Mouse (Mus musculus) thymus, adult 2 months (tissue): ENCODE data around the gene Rabac1. TPM values are rescaled to one million over a fixed set of nuclear protein-coding genes. Genes with fewer than 3 reads are reported as not detected.

Experiments used
- DNase-seq: peaks from one replicate; pipeline ENCODE4 v3.0.0; 2021
- H3K27ac ChIP-seq: fragments of 200-500 bp; 2 replicates; pipeline ENCODE4 v1.5.1; 2012; ENCODE audit warnings: low read length, control low read depth; ENCODE audit not compliant: control insufficient read depth, insufficient read depth
- H3K27me3 ChIP-seq: fragments of 200-500 bp; 2 replicates; pipeline ENCODE4 v1.6.1; 2012; ENCODE audit warnings: mild to moderate bottlenecking, low read length, moderate library complexity, mixed read lengths; ENCODE audit not compliant: control insufficient read depth, insufficient read depth
- H3K36me3 ChIP-seq: fragments of 200-500 bp; 2 replicates; pipeline ENCODE4 v1.6.1; 2012; ENCODE audit warnings: mild to moderate bottlenecking, low read length, moderate library complexity; ENCODE audit not compliant: control insufficient read depth, insufficient read depth
- H3K4me1 ChIP-seq: fragments of 200-500 bp; replicated peaks from 2 replicates; pipeline ENCODE4 v1.6.1; 2012; ENCODE audit warnings: low read length; ENCODE audit not compliant: control insufficient read depth, insufficient read depth
- H3K4me3 ChIP-seq: fragments of 200-500 bp; 2 replicates; pipeline ENCODE4 v1.5.1; 2012; ENCODE audit warnings: mild to moderate bottlenecking, low read length, control low read depth, moderate library complexity; ENCODE audit not compliant: control insufficient read depth, insufficient read depth
- CTCF ChIP-seq: fragments of 200-500 bp; IDR thresholded peaks from 2 replicates; pipeline ENCODE4 v1.5.1; 2012; ENCODE audit warnings: mild to moderate bottlenecking, control low read depth, low read length, moderate library complexity, borderline replicate concordance; ENCODE audit not compliant: control insufficient read depth, poor library complexity, insufficient read depth; ENCODE audit errors: extremely low read depth
- POLR2A ChIP-seq: fragments of 200-500 bp; IDR thresholded peaks from 2 replicates; pipeline ENCODE4 v1.6.1; 2012; ENCODE audit warnings: mild to moderate bottlenecking, low read length, control low read depth, moderate library complexity; ENCODE audit not compliant: control insufficient read depth, poor library complexity, insufficient read depth; ENCODE audit errors: extremely low read depth
- WGBS: fragments of 180-500 bp; shearing (Covaris S2); methylation state at CpG from one replicate; pipeline ENCODE4 v1.1.7; 2018; 5-methylcytosine and 5-hydroxymethylcytosine counted together
- polyA plus RNA-seq: library from polyadenylated mRNA; depleted of rRNA; stranded (reverse); fragments of >200 nt; gene quantifications from 2 replicates; pipeline ENCODE4 v1.2.3, GENCODE M21; 2012

Gene Rabac1
- polyA plus RNA-seq, 1 experiment: 569 TPM

DNA sequence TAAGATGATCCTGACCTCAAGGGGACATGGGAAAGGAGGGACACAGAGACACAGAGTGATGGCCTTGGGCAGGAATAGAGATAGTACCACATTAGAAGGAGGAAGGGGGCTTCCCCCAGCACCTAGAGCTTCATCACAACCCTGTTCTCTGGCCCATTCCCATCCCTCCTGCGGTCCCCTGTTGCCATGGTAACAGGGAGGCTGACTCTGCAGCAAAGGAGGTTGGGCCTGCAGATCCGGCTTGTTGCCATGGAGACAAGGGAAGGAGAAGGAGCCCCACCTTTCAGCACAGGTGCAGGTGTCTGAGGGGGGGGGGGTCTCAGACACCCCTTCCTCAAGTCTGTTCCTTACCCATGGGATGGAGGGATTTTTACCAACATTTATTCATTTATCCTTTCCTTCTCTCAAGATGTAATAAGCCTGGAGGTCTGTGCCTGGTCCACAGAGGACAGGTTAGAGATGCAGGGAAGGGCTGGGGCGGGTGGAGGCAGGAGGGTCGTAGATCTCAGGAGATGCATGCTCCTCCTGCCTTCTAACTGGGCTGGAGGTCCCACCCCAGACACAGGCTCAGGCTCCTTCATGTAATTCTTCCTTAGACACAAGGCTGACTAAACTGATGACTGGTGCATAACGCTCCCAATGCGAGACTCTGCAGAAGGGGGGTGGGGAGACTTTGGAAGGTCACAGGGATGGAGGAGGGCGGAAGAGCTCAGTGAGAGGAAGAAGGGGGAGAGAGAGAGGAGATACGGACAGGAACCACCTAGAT is 35.2 kb upstream of the Rabac1 start:
- Histone ChIP-seq H3K27ac (no peak overlapping the region), H3K4me3 (no peak overlapping the region), H3K27me3 (peaks cover 11% of the 10 kb centered on the region; the same call in 1 of the 2 replicates), H3K36me3 (no peaks in the 10 kb centered on the region), H3K4me1 (peaks cover 18% of the 10 kb centered on the region)
- TF ChIP-seq POLR2A: no peak
- no peak for TF ChIP-seq CTCF
- WGBS: 54% methylated on average over 8 of the region's 8 CpGs
- DNase-seq: no peak

- no peak for TF ChIP-seq POLR2A
- TF ChIP-seq CTCF: no peak
- H3K4me1 ChIP-seq: peaks cover 23% of the 10 kb centered on the region
- no peak for DNase-seq
- H3K27me3 ChIP-seq: peaks cover 11% of the 10 kb centered on the region; the same call in 1 of the 2 replicates
- WGBS: 52% methylated on average over 12 of the region's 12 CpGs
- H3K4me3 ChIP-seq: no peak overlapping the region
- H3K27ac ChIP-seq: no peak overlapping the region
- H3K36me3 ChIP-seq: no peaks in the 10 kb centered on the region
Measured at GRCm38 (mm10) chr7:25006586-25007364, 34.2 kb upstream of the Rabac1 start.

DNA sequence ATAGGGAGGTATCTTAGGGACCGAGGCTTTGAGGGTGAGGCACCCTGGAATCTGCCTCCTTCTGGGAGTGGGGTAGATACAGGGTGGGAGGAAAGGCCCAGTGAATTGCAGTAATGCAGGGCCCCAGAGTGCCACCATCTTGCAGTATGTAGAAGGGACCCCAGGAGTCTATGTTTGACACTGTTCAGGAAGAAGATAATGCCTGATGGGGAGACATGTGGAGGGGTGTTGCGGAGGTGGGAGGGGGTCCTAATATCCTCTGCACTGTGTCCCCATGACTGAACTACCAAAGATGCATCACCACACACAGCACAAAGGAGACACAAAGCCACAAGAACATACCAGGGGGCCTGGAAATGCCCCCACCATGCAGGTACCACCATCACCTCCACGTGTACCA is 33.6 kb upstream of the Rabac1 start:
- Histone ChIP-seq H3K36me3 (no peaks in the 10 kb centered on the region), H3K4me3 (no peak overlapping the region), H3K4me1 (peaks cover 24% of the 10 kb centered on the region), H3K27ac (no peak overlapping the region), H3K27me3 (peaks cover 11% of the 10 kb centered on the region; the same call in 1 of the 2 replicates)
- WGBS: 45% methylated on average over 3 of the region's 3 CpGs
- TF ChIP-seq POLR2A (no peak), CTCF (no peak)
- DNase-seq: no peak

- TF ChIP-seq POLR2A: no peak
- TF ChIP-seq CTCF: no peak
- Histone ChIP-seq H3K27me3 (peaks cover 11% of the 10 kb centered on the region; the same call in 1 of the 2 replicates), H3K36me3 (no peaks in the 10 kb centered on the region), H3K27ac (no peak within 1 kb of the TSS), H3K4me3 (no peak within 1 kb of the TSS), H3K4me1 (peaks cover 24% of the 10 kb centered on the region)
- peak; percentile 41 for DNase-seq
- WGBS: 4% methylated on average over 54 of the region's 54 CpGs
Measured at GRCm38 (mm10) chr7:25005421-25006065, 33.0 kb upstream of the Rabac1 start, which contains the start of gene Atp1a3. Gene Atp1a3 (minus strand): TSS chr7:25005958.

GRCm38 (mm10) chr7:25004806-25005205 is 32.3 kb upstream of the Rabac1 start:
- H3K27me3 ChIP-seq: peaks cover 11% of the 10 kb centered on the region; the same call in 1 of the 2 replicates
- TF ChIP-seq POLR2A (no peak), CTCF (no peak)

DNA sequence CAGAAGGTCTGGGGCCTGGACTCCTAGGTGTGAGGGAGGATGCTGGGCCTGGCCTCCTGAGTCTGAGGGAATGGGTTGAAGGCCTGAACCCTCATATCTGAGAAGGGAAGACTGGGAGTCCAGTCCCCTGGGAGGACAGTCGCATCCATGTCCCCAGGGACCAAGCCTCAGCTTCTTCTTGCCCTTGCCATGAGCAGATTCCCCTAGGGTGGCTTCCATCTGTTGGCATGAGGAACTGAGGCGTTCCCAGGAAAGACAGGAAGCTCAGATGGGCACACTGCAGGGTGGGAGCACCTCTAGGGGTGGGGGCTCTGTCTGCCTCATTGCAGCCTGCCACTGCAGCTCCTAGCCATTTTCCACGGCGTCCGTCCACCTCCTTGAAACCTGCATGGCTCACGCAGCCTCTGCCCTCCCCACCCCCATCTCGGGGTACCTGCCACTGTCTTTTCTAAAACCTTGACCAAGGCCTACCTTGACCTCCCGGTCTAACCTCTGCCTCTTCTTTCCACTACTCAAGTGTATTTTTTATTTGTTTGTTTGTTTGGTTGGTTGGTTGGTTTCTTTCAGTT is 31.4 kb upstream of the Rabac1 start:
- TF ChIP-seq POLR2A (no peak), CTCF (no peak)
- DNase-seq: no peak
- Histone ChIP-seq H3K36me3 (no peaks in the 10 kb centered on the region), H3K4me1 (peaks cover 28% of the 10 kb centered on the region), H3K4me3 (no peak overlapping the region), H3K27me3 (peaks cover 8% of the 10 kb centered on the region; the same call in 1 of the 2 replicates), H3K27ac (no peak overlapping the region)
- WGBS: 89% methylated on average over 8 of the region's 8 CpGs

More at GRCm38 (mm10) chr7:25004806-25005205, 32.3 kb upstream of the Rabac1 start:
- H3K4me3 ChIP-seq: no peak overlapping the region
- no peak overlapping the region for H3K27ac ChIP-seq
- 48% methylated on average over 7 of the region's 9 CpGs for WGBS
- no peak for DNase-seq
- peaks cover 23% of the 10 kb centered on the region for H3K4me1 ChIP-seq
- H3K36me3 ChIP-seq: no peaks in the 10 kb centered on the region
